Mouse (Mus musculus): Measurements from ENCODE around the gene A630095N17Rik. TPM values are rescaled to one million over a fixed set of nuclear protein-coding genes. Genes with fewer than 3 reads are reported as not detected.

A630095N17Rik gene
- total and polyA plus RNA-seq, 3 experiments: not detected

GRCm38 (mm10) chr1:75214886-75215285 is 17.0 kb downstream of the A630095N17Rik start:
- peak; percentile 50 for DNase-seq

- no peak for DNase-seq
Measured at GRCm38 (mm10) chr1:75214442-75214841, 17.5 kb downstream of the A630095N17Rik start.

DNA sequence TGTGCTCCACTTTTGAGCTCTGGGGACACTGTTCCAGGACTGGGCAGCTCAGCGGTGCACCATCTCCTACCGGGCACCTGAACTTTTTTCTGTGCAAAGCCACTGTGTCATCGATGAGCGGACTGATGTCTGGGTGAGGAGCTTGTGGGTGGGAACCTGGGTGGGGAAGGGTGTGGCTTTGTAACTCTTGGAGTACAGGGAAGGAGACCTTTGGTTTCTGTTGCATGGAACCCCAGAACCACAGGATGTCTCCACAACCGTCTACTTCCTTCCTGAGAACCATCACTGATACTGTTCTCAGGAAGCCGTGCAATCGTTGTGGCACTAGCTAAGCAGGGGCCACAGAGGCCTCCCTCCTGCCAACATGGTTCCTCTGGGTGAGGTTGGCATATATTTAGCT is 18.8 kb downstream of the A630095N17Rik start:
- no peak for DNase-seq

DNA sequence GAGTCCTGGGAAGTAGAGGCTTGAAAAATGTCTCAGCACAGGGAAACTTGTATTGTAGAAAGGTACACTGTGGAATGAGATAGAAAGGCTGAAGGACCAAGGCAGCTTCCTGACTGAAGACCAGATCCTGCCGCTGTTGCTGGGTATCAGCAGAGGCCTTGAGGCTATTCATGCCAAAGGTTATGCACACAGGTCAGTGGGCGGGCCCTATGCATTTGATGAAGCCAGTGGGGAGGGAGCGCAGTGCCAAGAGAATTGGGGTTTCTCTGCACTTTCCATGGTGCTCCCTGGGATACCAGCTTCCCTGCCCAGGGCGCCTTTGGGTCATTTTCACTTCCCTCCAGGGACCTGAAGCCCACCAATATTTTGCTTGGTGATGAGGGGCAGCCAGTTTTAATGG is 19.4 kb downstream of the A630095N17Rik start:
- no peak for DNase-seq

GRCm38 (mm10) chr1:75211141-75211708 is 20.7 kb downstream of the A630095N17Rik start:
- DNase-seq: no peak

GRCm38 (mm10) chr1:75210136-75211087 is 21.5 kb downstream of the A630095N17Rik start, which contains the start of the genes Glb1l and Stk16:
Gene Glb1l (minus strand): TSS chr1:75210813.
Gene Stk16 (plus strand): TSS chr1:75210838.
- DNase-seq: peak; percentile 96

GRCm38 (mm10) chr1:75208967-75209678 is 22.8 kb downstream of the A630095N17Rik start:
- DNase-seq: peak; percentile 69

DNA sequence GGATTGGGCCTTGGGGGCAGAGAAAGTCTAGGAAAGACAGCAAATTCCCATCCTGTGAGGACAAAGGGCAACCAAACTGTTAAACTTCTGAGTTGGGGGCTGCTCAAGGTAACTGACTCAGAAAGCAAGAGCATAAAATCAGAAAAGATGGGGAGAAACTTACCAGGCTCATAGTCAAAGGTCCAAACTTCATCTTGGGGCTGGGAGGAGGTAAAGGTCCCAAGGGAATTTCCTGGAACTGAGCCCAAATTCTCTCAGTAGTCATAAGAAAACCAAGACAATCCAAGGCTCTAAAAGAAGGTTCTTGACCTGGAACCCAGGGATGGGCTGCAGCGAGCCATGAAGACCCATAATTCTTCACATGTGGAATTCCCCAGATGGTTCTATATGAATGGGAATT is 30.7 kb downstream of the A630095N17Rik start:
- DNase-seq: no peak

- DNase-seq: peak; percentile 70
Measured at GRCm38 (mm10) chr1:75192452-75192851, 39.5 kb downstream of the A630095N17Rik start.

- DNase-seq: peak; percentile 98
Measured at GRCm38 (mm10) chr1:75191622-75192402, 40.1 kb downstream of the A630095N17Rik start, which contains the start of the genes Ankzf1 and Atg9a. Gene Ankzf1 (plus strand): TSS chr1:75192151. Gene Atg9a (minus strand): TSS chr1:75192196.

- no peak for DNase-seq
Measured at GRCm38 (mm10) chr1:75191258-75191621, 40.7 kb downstream of the A630095N17Rik start.

DNA sequence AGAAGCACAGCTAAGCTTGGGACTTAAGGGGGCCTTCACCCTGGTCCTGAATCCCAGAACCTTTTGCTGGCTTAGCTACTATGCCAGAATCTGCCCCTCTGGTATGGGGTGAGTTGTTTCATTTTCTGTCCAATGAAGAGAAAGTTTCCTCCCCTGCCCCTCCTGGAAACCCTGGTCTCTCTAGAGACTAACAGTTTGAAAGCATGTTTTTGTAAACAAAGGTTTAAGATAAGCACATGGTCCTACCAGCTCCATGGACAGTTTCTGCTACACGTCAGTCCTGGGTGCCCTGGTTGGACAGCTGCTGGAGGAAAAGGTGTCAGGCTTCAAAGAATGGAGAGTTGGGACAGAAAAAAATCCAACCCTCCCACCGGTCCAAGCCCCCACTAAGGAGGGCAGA is 41.3 kb downstream of the A630095N17Rik start:
- no peak for DNase-seq

- no peak for DNase-seq
Measured at GRCm38 (mm10) chr1:75187914-75188483, 43.9 kb downstream of the A630095N17Rik start.

GRCm38 (mm10) chr1:75187126-75187525 is 44.8 kb downstream of the A630095N17Rik start:
- no peak for DNase-seq

- DNase-seq: no peak
Measured at GRCm38 (mm10) chr1:75185495-75185894, 46.4 kb downstream of the A630095N17Rik start.

- no peak for DNase-seq
Measured at GRCm38 (mm10) chr1:75182160-75182559, 49.7 kb downstream of the A630095N17Rik start.

GRCm38 (mm10) chr1:75181377-75181870 is 50.5 kb downstream of the A630095N17Rik start:
- DNase-seq: no peak

DNA sequence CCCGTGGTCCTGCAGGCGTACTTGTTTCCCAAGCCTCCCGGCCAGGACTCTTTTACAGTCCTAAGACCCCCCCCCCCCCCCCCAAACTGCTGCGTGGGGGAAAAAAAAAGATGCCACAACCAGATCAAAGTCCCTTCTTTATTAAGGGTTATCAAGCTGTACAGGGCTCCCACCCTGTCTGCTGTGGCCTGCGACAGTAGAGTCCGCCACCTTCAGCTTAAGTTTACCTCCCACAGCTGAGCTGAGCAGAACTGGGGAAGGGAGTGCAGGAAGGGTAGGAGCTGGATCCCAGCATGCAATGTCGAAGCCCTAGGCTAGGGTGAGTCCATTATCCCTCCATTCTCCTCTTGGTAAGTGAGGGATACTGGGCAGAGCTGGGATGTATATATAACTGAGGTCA is 51.2 kb downstream of the A630095N17Rik start:
- no peak for DNase-seq

- DNase-seq: peak; percentile 93
Measured at GRCm38 (mm10) chr1:75180105-75180590, 51.8 kb downstream of the A630095N17Rik start, which contains the start of gene Abcb6. Gene Abcb6 (minus strand): TSS chr1:75180392.

GRCm38 (mm10) chr1:75179334-75180104 is 52.4 kb downstream of the A630095N17Rik start:
- peak; percentile 73 for DNase-seq

All from adrenal gland, adult 2 months (tissue).